Mouse (Mus musculus) small intestine, adult 2 months (tissue): ENCODE measurements around the gene Frmpd3.

Experiments
- CTCF ChIP-seq: fragments of 200-500 bp; IDR thresholded peaks from 2 replicates; pipeline ENCODE4 v1.5.1; 2012; ENCODE audit warnings: low read depth, mild to moderate bottlenecking, control low read depth, inconsistent platforms, low read length, moderate library complexity, mixed read lengths; ENCODE audit not compliant: insufficient replicate concordance, insufficient read length; ENCODE audit errors: extremely low read depth
- POLR2A ChIP-seq: fragments of 200-500 bp; IDR thresholded peaks from 2 replicates; pipeline ENCODE4 v1.6.1; 2012; ENCODE audit warnings: low read depth, mild to moderate bottlenecking, control low read depth, inconsistent platforms, low read length, moderate library complexity

- TF ChIP-seq POLR2A: no peak
- TF ChIP-seq CTCF: no peak
Observed at GRCm38 (mm10) chrX:140342393-140343163, 515 bp downstream of the Frmpd3 start.
